Mouse (Mus musculus) erythroblast, embryonic 14.5 days (primary cell): ENCODE results near the gene Olfr315.

Experiments
- GATA1 ChIP-seq: IDR thresholded peaks from 2 replicates; pipeline ENCODE4 v1.6.1; 2012; ENCODE audit warnings: low read length, inconsistent platforms, mixed read lengths
- TAL1 ChIP-seq: IDR thresholded peaks from 3 replicates; pipeline ENCODE4 v1.6.1; 2012; ENCODE audit warnings: low read length, inconsistent platforms, mixed read lengths

- TF ChIP-seq TAL1 (no peak), GATA1 (no peak)
Observed at GRCm38 (mm10) chr11:58829764-58830163, 56.8 kb downstream of the Olfr315 start.
